Mouse (Mus musculus): ENCODE data around the gene Homer3.

Homer3 gene

GRCm38 (mm10) chr8:70340659-70341058 is 58.0 kb downstream of the Homer3 start:
- DNase-seq = no peak

- DNase-seq = no peak
Observed at GRCm38 (mm10) chr8:70342007-70342406, 59.4 kb downstream of the Homer3 start.

GRCm38 (mm10) chr8:70343076-70343475 is 60.4 kb downstream of the Homer3 start:
- no peak for DNase-seq

- DNase-seq = peak; percentile 43
Observed at GRCm38 (mm10) chr8:70343696-70344095, 61.1 kb downstream of the Homer3 start.

Measured in lung, postnatal 36 days (tissue).